Mouse (Mus musculus): ENCODE measurements around the gene Prpf38b.

DNA sequence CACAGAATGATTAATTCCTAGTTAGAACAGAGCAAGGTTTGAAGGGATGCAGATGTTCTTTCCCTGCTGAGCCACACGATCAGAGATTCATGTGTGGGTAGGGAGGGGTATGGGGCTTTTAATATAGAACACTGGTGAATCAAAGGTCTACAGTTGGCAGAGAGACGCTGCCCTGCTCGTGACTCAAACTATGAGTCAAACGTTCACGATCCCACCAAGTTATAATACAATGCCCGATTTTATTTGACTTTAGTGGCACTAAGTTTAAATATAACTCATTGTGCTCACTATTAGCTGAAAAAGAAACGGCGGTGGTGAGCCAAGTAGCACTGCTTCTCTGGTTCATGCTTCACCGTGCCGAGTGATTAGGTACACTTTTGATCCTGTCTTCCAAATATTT is 48.4 kb downstream of the Prpf38b start:
- TF ChIP-seq POLR2A (IDR thresholded peaks at IDR 0.05; ENCODE audit: low read depth, low read length) = no peak
- TF ChIP-seq CTCF (IDR thresholded peaks at IDR 0.05; ENCODE audit: borderline replicate concordance, insufficient read depth, low read length) = no peak
